ENCODE assay signal across 12 mouse cellular contexts in the genomic region with DNA sequence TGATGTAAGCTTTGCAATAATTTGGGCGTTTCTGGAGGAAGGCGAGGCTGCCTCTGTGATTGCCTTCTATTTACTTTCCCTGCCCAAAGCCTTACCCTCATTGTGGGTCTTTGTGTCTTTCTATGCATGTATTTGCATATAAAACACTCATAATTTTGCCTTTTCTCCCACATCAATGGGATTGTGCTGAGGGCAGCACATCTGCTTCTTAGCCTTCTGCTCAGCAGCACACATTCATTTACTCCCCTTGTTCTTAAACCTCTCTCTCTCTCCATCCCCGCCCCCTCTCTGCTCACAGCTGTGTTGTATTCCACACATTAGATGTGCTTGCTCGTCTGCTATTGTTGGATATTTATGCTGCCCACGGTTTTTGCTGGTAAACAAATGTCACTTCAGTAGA. TPM values are rescaled to one million over a fixed set of nuclear protein-coding genes. Genes with fewer than 3 reads are reported as not detected.
DNase-seq lines count a peak whose midpoint lies in the region; ATAC-seq and TF ChIP-seq lines count a peak whose summit lies in the region.
"Had no signal": no experiment of that assay in that cellular context is flagged by ENCODE, and none has a peak within 500 bp of the region (broad histone marks: within the 10 kb centered on the region; RNA-seq: fewer than 3 reads in every experiment).

No protein-coding gene starts in this region.

- H3K4me1 ChIP-seq in heart, embryonic 13.5 days, result peaks cover 73% of the 10 kb centered on the region
- H3K4me1 ChIP-seq in heart, embryonic 10.5 days, result peaks cover 47% of the 10 kb centered on the region
- peaks cover 75% of the 10 kb centered on the region for H3K4me1 ChIP-seq in midbrain, embryonic 10.5 days
- H3K4me1 ChIP-seq in midbrain, postnatal 0 days (ENCODE audit: insufficient read depth, low read length), result peaks cover 12% of the 10 kb centered on the region
- peaks cover 37% of the 10 kb centered on the region for H3K4me1 ChIP-seq in hindbrain, embryonic 14.5 days (replicated peaks; ENCODE audit: control insufficient read depth, insufficient read depth, low read length)
- peaks cover 12% of the 10 kb centered on the region for H3K4me1 ChIP-seq in stomach, postnatal 0 days (replicated peaks; ENCODE audit: control insufficient read depth, insufficient read depth)

- 79% methylated on average over 5 of the region's 5 CpGs for WGBS in heart, embryonic 13.5 days
- WGBS in heart, embryonic 10.5 days, result 83% methylated on average over 5 of the region's 5 CpGs
- 70% methylated on average over 5 of the region's 5 CpGs for WGBS in midbrain, embryonic 10.5 days
- WGBS in midbrain, postnatal 0 days, result 46% methylated on average over 5 of the region's 5 CpGs
- WGBS in hindbrain, embryonic 14.5 days, result 37% methylated on average over 5 of the region's 5 CpGs
- WGBS in stomach, postnatal 0 days, result 66% methylated on average over 5 of the region's 5 CpGs

- peak overlapping the region; percentile 70 for H3K4me2 ChIP-seq in heart, embryonic 13.5 days
- no peak overlapping the region; the same call in 1 of the 2 replicates for H3K4me2 ChIP-seq in midbrain, postnatal 0 days (ENCODE audit: low read depth, low read length, poor library complexity, severe bottlenecking)
- peak overlapping the region; percentile 57 for H3K4me2 ChIP-seq in hindbrain, embryonic 14.5 days (replicated peaks)
- peak overlapping the region; percentile 35 for H3K4me2 ChIP-seq in stomach, postnatal 0 days (replicated peaks; ENCODE audit: low read depth)

- no peaks in the 10 kb centered on the region for H3K27me3 ChIP-seq in heart, embryonic 13.5 days (replicated peaks)
- no peaks in the 10 kb centered on the region; the same call in 1 of the 2 replicates for H3K27me3 ChIP-seq in heart, embryonic 10.5 days (ENCODE audit: insufficient read depth, poor library complexity, severe bottlenecking)
- no peaks in the 10 kb centered on the region for H3K27me3 ChIP-seq in midbrain, embryonic 10.5 days (ENCODE audit: low read depth, poor library complexity, severe bottlenecking)
- H3K27me3 ChIP-seq in midbrain, postnatal 0 days (ENCODE audit: insufficient read depth, low read length), result no peaks in the 10 kb centered on the region
- H3K27me3 ChIP-seq in hindbrain, embryonic 14.5 days (ENCODE audit: control insufficient read depth, insufficient read depth, low read length), result no peaks in the 10 kb centered on the region
- H3K27me3 ChIP-seq in stomach, postnatal 0 days (ENCODE audit: control insufficient read depth, insufficient read depth, low read length), result no peaks in the 10 kb centered on the region

- H3K36me3 ChIP-seq in heart, embryonic 13.5 days, result peaks cover 12% of the 10 kb centered on the region
- H3K36me3 ChIP-seq in heart, embryonic 10.5 days, result peaks cover 16% of the 10 kb centered on the region
- peaks cover 53% of the 10 kb centered on the region for H3K36me3 ChIP-seq in midbrain, embryonic 10.5 days
- 0 out of 2 replicates have a peak, but pooled peaks cover 4% of the 10 kb centered on the region for H3K36me3 ChIP-seq in midbrain, postnatal 0 days (ENCODE audit: insufficient read depth, low read length)
- H3K36me3 ChIP-seq in hindbrain, embryonic 14.5 days (replicated peaks; ENCODE audit: control insufficient read depth, insufficient read depth), result no peaks in the 10 kb centered on the region
- H3K36me3 ChIP-seq in stomach, postnatal 0 days (ENCODE audit: control insufficient read depth, insufficient read depth, low read length), result no peaks in the 10 kb centered on the region

- no peak for TF ChIP-seq EP300 in stomach, postnatal 0 days (optimal IDR thresholded peaks at IDR 0.05)

- peak overlapping the region; percentile 86 for H3K9ac ChIP-seq in heart, embryonic 13.5 days
- no peak overlapping the region for H3K9ac ChIP-seq in midbrain, postnatal 0 days (replicated peaks; ENCODE audit: low read length, poor library complexity, severe bottlenecking)
- no peak overlapping the region for H3K9ac ChIP-seq in hindbrain, embryonic 14.5 days
- H3K9ac ChIP-seq in stomach, postnatal 0 days (ENCODE audit: low read length), result no peak overlapping the region
- H3K9ac ChIP-seq: liver, postnatal 0 days had no signal

- ATAC-seq in heart, embryonic 13.5 days (ENCODE audit: extremely low read depth, insufficient number of reproducible peaks, low FRiP score, low TSS enrichment), result no peak
- ATAC-seq in midbrain, postnatal 0 days (ENCODE audit: low FRiP score), result no peak
- ATAC-seq in hindbrain, embryonic 14.5 days (ENCODE audit: low FRiP score), result no peak
- no peak for ATAC-seq in stomach, postnatal 0 days (ENCODE audit: low FRiP score, low TSS enrichment)
- ATAC-seq: liver, postnatal 0 days had no signal

- peak overlapping the region; percentile 64 for H3K4me3 ChIP-seq in heart, embryonic 13.5 days
- H3K4me3 ChIP-seq in heart, embryonic 10.5 days, result no peak overlapping the region
- no peak overlapping the region for H3K4me3 ChIP-seq in midbrain, embryonic 10.5 days
- no peak overlapping the region for H3K4me3 ChIP-seq in midbrain, postnatal 0 days (ENCODE audit: low read depth, low read length)
- no peak overlapping the region for H3K4me3 ChIP-seq in hindbrain, embryonic 14.5 days (replicated peaks; ENCODE audit: low read length)
- no peak overlapping the region for H3K4me3 ChIP-seq in stomach, postnatal 0 days (ENCODE audit: low read depth, low read length)

- TF ChIP-seq CTCF in midbrain, postnatal 0 days (IDR thresholded peaks at IDR 0.05), result no peak
- TF ChIP-seq CTCF in stomach, postnatal 0 days (IDR thresholded peaks at IDR 0.05; ENCODE audit: low read depth), result no peak

- H3K9me3 ChIP-seq in heart, embryonic 13.5 days, result no peaks in the 10 kb centered on the region
- no peaks in the 10 kb centered on the region for H3K9me3 ChIP-seq in heart, embryonic 10.5 days
- H3K9me3 ChIP-seq in midbrain, embryonic 10.5 days (replicated peaks), result no peaks in the 10 kb centered on the region
- no peaks in the 10 kb centered on the region for H3K9me3 ChIP-seq in midbrain, postnatal 0 days (ENCODE audit: low read length)
- no peaks in the 10 kb centered on the region for H3K9me3 ChIP-seq in hindbrain, embryonic 14.5 days (ENCODE audit: control insufficient read depth, low read length)
- no peaks in the 10 kb centered on the region for H3K9me3 ChIP-seq in stomach, postnatal 0 days (ENCODE audit: control insufficient read depth, low read length)

- H3K27ac ChIP-seq in heart, embryonic 13.5 days (replicated peaks), result 0 out of 2 replicates have a peak overlapping the region, but pooled peaks have one; percentile 24
- no peak overlapping the region for H3K27ac ChIP-seq in heart, embryonic 10.5 days
- H3K27ac ChIP-seq in midbrain, embryonic 10.5 days (replicated peaks), result peak overlapping the region; percentile 91
- H3K27ac ChIP-seq in midbrain, postnatal 0 days (ENCODE audit: low read depth, low read length), result no peak overlapping the region
- peak overlapping the region; percentile 39; the same call in 1 of the 2 replicates for H3K27ac ChIP-seq in hindbrain, embryonic 14.5 days
- no peak overlapping the region for H3K27ac ChIP-seq in stomach, postnatal 0 days (replicated peaks)

- no peak for DNase-seq in heart, embryonic 10.5 days (ENCODE audit: low spot score)
- no peak for DNase-seq in midbrain, embryonic 10.5 days (ENCODE audit: low spot score)
- DNase-seq in midbrain, postnatal 0 days (ENCODE audit: low spot score), result no peak
- no peak for DNase-seq in hindbrain, embryonic 14.5 days (ENCODE audit: low spot score)
- DNase-seq in stomach, postnatal 0 days (ENCODE audit: low spot score), result no peak
- DNase-seq in liver, result no peak
- no peak for DNase-seq in layer of hippocampus, adult 8-10 months (ENCODE audit: low spot score in 2 of 2)
- DNase-seq: gastrocnemius, postnatal 36 days; layer of hippocampus, adult 9-11 months; liver, postnatal 0 days; right cerebral cortex, adult 18-20 months had no signal

RNA-seq across cellular contexts. Expression of gene Ackr3, which starts 5.3 kb away (rescaled TPM):
- polyA plus RNA-seq in heart, embryonic 13.5 days (2015; fragmentation: Nextera tagmentation; extraction: Ambion mirVana), result 38.3 and 38.5 TPM in 2 replicates
- 24.7 and 25.5 TPM in 2 replicates for polyA plus RNA-seq in heart, embryonic 10.5 days (2016; fragmentation: Nextera tagmentation; extraction: Ambion mirVana)
- polyA plus RNA-seq in midbrain, embryonic 10.5 days (2016; fragmentation: Nextera tagmentation; extraction: Ambion mirVana), result 26.3 and 30.9 TPM in 2 replicates
- 7.9 and 9.6 TPM in 2 replicates for total RNA-seq in midbrain, postnatal 0 days (2014; rRNA removed)
- 4.5 and 5.7 TPM in 2 replicates for polyA plus RNA-seq in midbrain, postnatal 0 days (2015; fragmentation: Nextera tagmentation; extraction: Ambion mirVana)
- polyA plus RNA-seq in hindbrain, embryonic 14.5 days (2014; fragmentation: Nextera tagmentation; extraction: Ambion mirVana), result 10.3 and 11.1 TPM in 2 replicates
- 14.6 and 15.6 TPM in 2 replicates for polyA plus RNA-seq in stomach, postnatal 0 days (2015; fragmentation: Nextera tagmentation; extraction: Ambion mirVana)
- 10 to 100 TPM; 11.4 to 13.7 (median 12.8) TPM for total RNA-seq in layer of hippocampus, adult 8-10 months (2022)

RNA-seq across cellular contexts. Expression of gene Iqca, which starts 55.9 kb away (rescaled TPM):
- 0.06 and 0.33 TPM in 2 replicates for polyA plus RNA-seq in heart, embryonic 13.5 days (2015; fragmentation: Nextera tagmentation; extraction: Ambion mirVana)
- polyA plus RNA-seq in heart, embryonic 10.5 days (2016; fragmentation: Nextera tagmentation; extraction: Ambion mirVana), result 0.11 and 0.16 TPM in 2 replicates
- polyA plus RNA-seq in midbrain, embryonic 10.5 days (2016; fragmentation: Nextera tagmentation; extraction: Ambion mirVana), result 0.15 and 0.30 TPM in 2 replicates
- 2.7 TPM in 1 of 2 replicates, not detected in the other for total RNA-seq in midbrain, postnatal 0 days (2014; rRNA removed)
- polyA plus RNA-seq in midbrain, postnatal 0 days (2015; fragmentation: Nextera tagmentation; extraction: Ambion mirVana), result 0.55 and 0.83 TPM in 2 replicates
- polyA plus RNA-seq in hindbrain, embryonic 14.5 days (2014; fragmentation: Nextera tagmentation; extraction: Ambion mirVana), result 0.86 and 1.8 TPM in 2 replicates
- polyA plus RNA-seq in stomach, postnatal 0 days (2015; fragmentation: Nextera tagmentation; extraction: Ambion mirVana), result 0.06 TPM in 1 of 2 replicates, not detected in the other
- 1 to 10 TPM; 1.2 to 1.9 (median 1.3) TPM for total RNA-seq in layer of hippocampus, adult 8-10 months (2022)
- total RNA-seq: gastrocnemius, postnatal 36 days had no signal

Comparison
In these comparisons a context has a peak if more than half of its experiments do, and no peak if none do; other contexts are left out.
1. H3K27ac ChIP-seq: peak in heart, embryonic 13.5 days (single experiment), midbrain, embryonic 10.5 days (single experiment) and hindbrain, embryonic 14.5 days (single experiment); none in heart, embryonic 10.5 days (single experiment), midbrain, postnatal 0 days (single experiment) and stomach, postnatal 0 days (single experiment).